Mouse (Mus musculus): ENCODE results near the gene Prima1. TPM values are rescaled to one million over a fixed set of nuclear protein-coding genes. Genes with fewer than 3 reads are reported as not detected.

Gene Prima1
- not detected in 2 replicates for polyA plus RNA-seq (2012; ENCODE audit: low replicate concordance)

GRCm38 (mm10) chr12:103242083-103242581 lies at the start of gene Prima1:
TSS of gene Prima1 (minus strand) at chr12:103242150.

Other genes with a start within 250 kb of the Prima1 start
- not detected in 2 replicates for gene Fam181a, start 68.8 kb upstream of the Prima1 start, polyA plus RNA-seq (2012; ENCODE audit: low replicate concordance)
- gene Asb2, start 113.9 kb upstream of the Prima1 start, polyA plus RNA-seq (2012; ENCODE audit: low replicate concordance): 27.6 and 43.7 TPM in 2 replicates
- gene Otub2, start 146.5 kb upstream of the Prima1 start, polyA plus RNA-seq (2012; ENCODE audit: low replicate concordance): 6.9 and 11.8 TPM in 2 replicates
- not detected in 2 replicates for gene 9330161L09Rik, start 165.7 kb upstream of the Prima1 start, polyA plus RNA-seq (2012; ENCODE audit: low replicate concordance)
- 17.6 and 42.7 TPM in 2 replicates for gene Ddx24, start 183.7 kb upstream of the Prima1 start, polyA plus RNA-seq (2012; ENCODE audit: low replicate concordance)
- 9.1 and 11.5 TPM in 2 replicates for gene Ifi27, start 192.1 kb upstream of the Prima1 start, polyA plus RNA-seq (2012; ENCODE audit: low replicate concordance)
- 13.3 and 39.8 TPM in 2 replicates for gene Ifi27l2a, start 201.5 kb upstream of the Prima1 start, polyA plus RNA-seq (2012; ENCODE audit: low replicate concordance)
- not detected in 2 replicates for gene Ifi27l2b, start 215.1 kb upstream of the Prima1 start, polyA plus RNA-seq (2012; ENCODE audit: low replicate concordance)